Mouse (Mus musculus) naive thymus-derived CD4-positive, alpha-beta T cell, adult 5 months (primary cell): ENCODE measurements around the gene Amtn. TPM values are rescaled to one million over a fixed set of nuclear protein-coding genes. Genes with fewer than 3 reads are reported as not detected.

Source experiments
- polyA plus RNA-seq: library from polyadenylated mRNA; unstranded; fragments of 100-300 nt; shearing (Covaris generic); gene quantifications from one replicate; pipeline ENCODE4 v1.2.1, GENCODE M21; 2017

Amtn gene
- not detected for polyA plus RNA-seq

DNA sequence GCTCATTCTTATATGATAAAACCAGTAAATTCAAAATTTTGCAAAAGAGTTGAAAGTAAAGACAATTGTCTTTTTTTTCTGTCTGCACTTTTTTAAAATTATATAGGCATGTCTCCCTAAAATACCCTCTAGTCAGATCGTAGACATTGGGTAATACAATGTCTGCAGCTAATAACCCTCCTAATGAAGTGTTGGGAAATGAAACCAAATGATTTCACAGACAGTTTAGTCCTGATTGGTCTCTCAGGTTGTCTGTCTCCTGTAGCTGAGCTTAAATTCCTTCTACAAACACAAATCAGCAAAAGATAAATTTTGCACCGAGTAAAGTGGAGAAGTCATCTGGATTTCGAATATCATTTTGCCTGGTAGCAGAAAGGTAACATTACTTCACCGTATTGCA lies at the start of gene Amtn:
Gene Amtn (plus strand): TSS at position 301 of the 400 bp plus-strand sequence.

Other genes with a start within 250 kb of the Amtn start
- gene Gm11115, start 222.0 kb upstream of the Amtn start, polyA plus RNA-seq = not detected
- not detected for gene Gm7714, start 107.2 kb upstream of the Amtn start, polyA plus RNA-seq
- gene Prol1, start 58.8 kb upstream of the Amtn start, polyA plus RNA-seq = not detected
- gene Ambn, start 79.9 kb downstream of the Amtn start, polyA plus RNA-seq = not detected
- not detected for gene Enam, start 111.9 kb downstream of the Amtn start, polyA plus RNA-seq
- not detected for gene Jchain, start 151.8 kb downstream of the Amtn start, polyA plus RNA-seq
- gene Utp3, start 178.4 kb downstream of the Amtn start, polyA plus RNA-seq = 93.2 TPM
- 4.9 TPM for gene Rufy3, start 188.9 kb downstream of the Amtn start, polyA plus RNA-seq